Mouse (Mus musculus): ENCODE data around the gene Cyb5r4. TPM values are rescaled to one million over a fixed set of nuclear protein-coding genes. Genes with fewer than 3 reads are reported as not detected.
"Not testable (repeated sequence)": the region's sequence is repeated elsewhere in the genome, so short reads cannot be mapped to it uniquely, and the experiment has no call there.

The Cyb5r4 gene
- polyA plus RNA-seq, 1 experiment from 2014 or later: 102 TPM

DNA sequence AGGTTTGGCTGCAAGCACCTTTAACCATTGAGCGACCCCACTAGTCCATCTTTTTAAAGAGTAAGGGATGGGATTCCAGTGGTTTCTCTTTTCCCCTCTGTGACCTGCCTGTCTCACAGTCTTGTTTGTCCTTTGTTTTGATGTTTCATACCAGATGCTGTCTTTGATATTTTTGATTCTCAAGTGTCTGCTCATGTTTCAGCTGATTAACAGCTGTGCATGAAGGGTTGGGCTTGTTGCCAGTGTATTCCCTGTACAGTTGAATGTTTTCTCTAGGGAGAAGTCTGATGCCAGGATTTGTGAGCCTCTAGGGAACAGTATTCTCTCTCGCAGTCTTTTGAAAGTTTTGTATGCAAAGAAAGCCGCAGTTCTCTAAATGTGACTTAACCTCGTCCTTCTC lies 27.6 kb downstream of the Cyb5r4 start:
- 87% methylated on average over 4 of the region's 4 CpGs for WGBS
- Histone ChIP-seq H3K9me3 (replicated peaks) (no peaks in the 10 kb centered on the region), H3K4me3 (no peak overlapping the region), H3K4me1 (no peaks in the 10 kb centered on the region), H3K27me3 (ENCODE audit: low read depth, poor library complexity, severe bottlenecking) (no peaks in the 10 kb centered on the region), H3K27ac (replicated peaks) (no peak overlapping the region), H3K36me3 (peaks cover 26% of the 10 kb centered on the region)
- no peak for DNase-seq (ENCODE audit: low spot score)

GRCm38 (mm10) chr9:87055547-87056235 lies 33.9 kb downstream of the Cyb5r4 start:
- no peak overlapping the region for H3K27ac ChIP-seq (replicated peaks)
- H3K4me3 ChIP-seq: no peak overlapping the region
- no peaks in the 10 kb centered on the region for H3K27me3 ChIP-seq (ENCODE audit: low read depth, poor library complexity, severe bottlenecking)
- peaks cover 51% of the 10 kb centered on the region for H3K36me3 ChIP-seq
- WGBS: 91% methylated on average over 11 of the region's 11 CpGs
- H3K4me1 ChIP-seq: no peaks in the 10 kb centered on the region
- DNase-seq (ENCODE audit: low spot score): no peak
- no peaks in the 10 kb centered on the region for H3K9me3 ChIP-seq (replicated peaks)

GRCm38 (mm10) chr9:87062337-87062736 lies 40.5 kb downstream of the Cyb5r4 start:
- no peak for DNase-seq (ENCODE audit: low spot score)
- H3K4me3 ChIP-seq: no peak overlapping the region
- WGBS: 82% methylated on average over 5 of the region's 5 CpGs
- no peaks in the 10 kb centered on the region for H3K4me1 ChIP-seq
- no peaks in the 10 kb centered on the region for H3K9me3 ChIP-seq (replicated peaks)
- H3K27ac ChIP-seq (replicated peaks): no peak overlapping the region
- no peaks in the 10 kb centered on the region for H3K27me3 ChIP-seq (ENCODE audit: low read depth, poor library complexity, severe bottlenecking)
- peaks cover 63% of the 10 kb centered on the region for H3K36me3 ChIP-seq

DNA sequence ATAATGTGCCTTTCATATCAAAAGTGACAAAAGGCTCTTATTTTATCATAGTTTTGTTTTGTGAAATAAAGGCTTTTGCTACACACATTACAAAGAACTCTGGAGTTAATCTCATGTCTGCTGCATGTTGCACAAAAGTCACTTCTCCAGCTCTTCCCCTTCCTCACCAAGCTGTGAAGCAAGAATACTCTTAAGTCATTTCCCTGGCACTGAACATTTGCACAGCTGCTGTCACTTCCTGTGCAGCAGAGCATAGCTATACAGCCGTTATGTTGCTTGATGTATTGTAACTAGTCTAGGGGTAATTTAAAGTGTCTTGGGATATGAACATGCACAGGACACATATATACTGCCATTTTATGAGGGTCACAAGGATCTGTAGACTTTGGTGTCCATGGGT lies 46.3 kb downstream of the Cyb5r4 start:
- no peak for DNase-seq (ENCODE audit: low spot score)
- Histone ChIP-seq H3K36me3 (peaks cover 55% of the 10 kb centered on the region), H3K27me3 (ENCODE audit: low read depth, poor library complexity, severe bottlenecking) (no peaks in the 10 kb centered on the region), H3K9me3 (replicated peaks) (peaks cover 14% of the 10 kb centered on the region; the same call in 1 of the 2 replicates), H3K4me3 (no peak overlapping the region), H3K4me1 (no peaks in the 10 kb centered on the region), H3K27ac (replicated peaks) (no peak overlapping the region)
- 98% methylated on average over 1 of the region's 1 CpGs for WGBS

GRCm38 (mm10) chr9:87071566-87071965 lies 49.8 kb downstream of the Cyb5r4 start:
- not testable (repeated sequence) for DNase-seq (ENCODE audit: low spot score); H3K4me1 ChIP-seq; H3K4me3 ChIP-seq; H3K27ac ChIP-seq (replicated peaks); H3K27me3 ChIP-seq (ENCODE audit: low read depth, poor library complexity, severe bottlenecking)
- Histone ChIP-seq H3K36me3 (peaks cover 37% of the 10 kb centered on the region), H3K9me3 (replicated peaks) (peaks cover 14% of the 10 kb centered on the region; the same call in 1 of the 2 replicates)
- 94% methylated on average over 3 of the region's 3 CpGs for WGBS

GRCm38 (mm10) chr9:87077919-87078318 lies 56.1 kb downstream of the Cyb5r4 start:
- Histone ChIP-seq H3K9me3 (replicated peaks) (no peaks in the 10 kb centered on the region), H3K4me3 (no peak overlapping the region), H3K36me3 (no peaks in the 10 kb centered on the region), H3K27me3 (ENCODE audit: low read depth, poor library complexity, severe bottlenecking) (no peaks in the 10 kb centered on the region), H3K27ac (replicated peaks) (no peak overlapping the region), H3K4me1 (peaks cover 11% of the 10 kb centered on the region)
- 28% methylated on average over 2 of the region's 2 CpGs for WGBS
- DNase-seq (ENCODE audit: low spot score): no peak

DNA sequence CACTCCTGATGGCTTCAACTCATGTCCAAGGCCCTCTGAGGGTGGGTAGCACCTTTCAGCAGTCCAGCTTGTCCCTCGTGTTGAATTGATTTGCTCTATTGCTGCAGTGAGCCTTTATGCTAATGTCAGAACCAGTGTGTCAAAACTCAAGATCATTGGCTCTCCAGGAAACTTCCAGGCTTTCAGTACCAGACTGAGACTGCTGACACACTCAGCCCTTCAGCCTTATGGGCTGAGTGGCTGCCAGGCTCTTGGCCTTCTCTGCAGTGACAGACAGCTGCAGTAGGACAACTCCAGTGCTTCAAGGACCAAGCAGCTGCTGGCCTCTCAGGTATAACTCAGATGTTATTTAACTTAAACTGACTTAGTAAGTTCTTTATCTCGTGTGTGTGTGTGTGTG lies 57.7 kb downstream of the Cyb5r4 start:
- no peak overlapping the region for H3K27ac ChIP-seq (replicated peaks)
- H3K9me3 ChIP-seq (replicated peaks): no peaks in the 10 kb centered on the region
- no peaks in the 10 kb centered on the region for H3K27me3 ChIP-seq (ENCODE audit: low read depth, poor library complexity, severe bottlenecking)
- 70% methylated on average over 2 of the region's 2 CpGs for WGBS
- no peak for DNase-seq (ENCODE audit: low spot score)
- no peaks in the 10 kb centered on the region for H3K36me3 ChIP-seq
- no peak overlapping the region for H3K4me3 ChIP-seq
- H3K4me1 ChIP-seq: peaks cover 11% of the 10 kb centered on the region

- Histone ChIP-seq H3K27me3 (ENCODE audit: low read depth, poor library complexity, severe bottlenecking) (no peaks in the 10 kb centered on the region), H3K4me3 (no peak overlapping the region), H3K4me1 (0 out of 2 replicates have a peak, but pooled peaks cover 7% of the 10 kb centered on the region), H3K36me3 (no peaks in the 10 kb centered on the region), H3K27ac (replicated peaks) (no peak overlapping the region), H3K9me3 (replicated peaks) (no peaks in the 10 kb centered on the region)
- WGBS: 88% methylated on average over 4 of the region's 4 CpGs
- DNase-seq (ENCODE audit: low spot score): no peak
These were observed 65.2 kb downstream of the Cyb5r4 start for GRCm38 (mm10) chr9:87086991-87087390.

GRCm38 (mm10) chr9:87097989-87098388 lies 76.2 kb downstream of the Cyb5r4 start:
- Histone ChIP-seq H3K4me1 (no peaks in the 10 kb centered on the region), H3K4me3 (no peak overlapping the region), H3K9me3 (replicated peaks) (no peaks in the 10 kb centered on the region), H3K36me3 (no peaks in the 10 kb centered on the region), H3K27ac (replicated peaks) (no peak overlapping the region), H3K27me3 (ENCODE audit: low read depth, poor library complexity, severe bottlenecking) (no peaks in the 10 kb centered on the region)
- no peak for DNase-seq (ENCODE audit: low spot score)
- WGBS: 57% methylated on average over 2 of the region's 2 CpGs

- WGBS: 86% methylated on average over 5 of the region's 5 CpGs
- Histone ChIP-seq H3K4me3 (no peak overlapping the region), H3K36me3 (no peaks in the 10 kb centered on the region), H3K27me3 (ENCODE audit: low read depth, poor library complexity, severe bottlenecking) (no peaks in the 10 kb centered on the region), H3K27ac (replicated peaks) (no peak overlapping the region), H3K4me1 (peaks cover 13% of the 10 kb centered on the region), H3K9me3 (replicated peaks) (no peaks in the 10 kb centered on the region)
- DNase-seq (ENCODE audit: low spot score): no peak
These were observed 93.2 kb downstream of the Cyb5r4 start for GRCm38 (mm10) chr9:87115019-87115418.

DNA sequence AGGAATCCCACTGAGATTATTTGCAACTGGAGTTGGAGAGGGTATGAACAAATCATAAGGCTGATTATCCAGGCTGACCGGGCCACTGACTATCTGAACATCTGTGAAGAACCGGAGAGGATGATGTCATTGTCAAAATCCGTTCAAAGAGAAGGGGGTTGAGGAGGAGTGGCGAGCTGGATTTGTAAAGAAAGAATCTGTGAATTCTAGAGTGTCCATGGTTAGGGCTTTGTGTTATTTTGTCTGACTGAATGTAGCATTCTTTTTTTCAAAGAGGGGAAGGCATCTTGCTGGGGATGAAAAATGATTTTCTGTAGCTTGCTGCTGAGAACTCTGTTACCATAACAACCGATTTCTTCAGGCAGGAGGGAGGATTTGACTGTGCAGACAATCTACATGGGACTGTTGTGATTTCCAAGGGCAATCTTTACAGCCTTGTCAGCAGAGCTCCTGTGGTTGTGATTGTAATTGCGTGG lies 93.7 kb downstream of the Cyb5r4 start:
- WGBS: 47% methylated on average over 6 of the region's 6 CpGs
- Histone ChIP-seq H3K4me1 (peaks cover 13% of the 10 kb centered on the region), H3K4me3 (no peak overlapping the region), H3K27me3 (ENCODE audit: low read depth, poor library complexity, severe bottlenecking) (no peaks in the 10 kb centered on the region), H3K27ac (replicated peaks) (no peak overlapping the region), H3K36me3 (no peaks in the 10 kb centered on the region), H3K9me3 (replicated peaks) (no peaks in the 10 kb centered on the region)
- no peak for DNase-seq (ENCODE audit: low spot score)

DNA sequence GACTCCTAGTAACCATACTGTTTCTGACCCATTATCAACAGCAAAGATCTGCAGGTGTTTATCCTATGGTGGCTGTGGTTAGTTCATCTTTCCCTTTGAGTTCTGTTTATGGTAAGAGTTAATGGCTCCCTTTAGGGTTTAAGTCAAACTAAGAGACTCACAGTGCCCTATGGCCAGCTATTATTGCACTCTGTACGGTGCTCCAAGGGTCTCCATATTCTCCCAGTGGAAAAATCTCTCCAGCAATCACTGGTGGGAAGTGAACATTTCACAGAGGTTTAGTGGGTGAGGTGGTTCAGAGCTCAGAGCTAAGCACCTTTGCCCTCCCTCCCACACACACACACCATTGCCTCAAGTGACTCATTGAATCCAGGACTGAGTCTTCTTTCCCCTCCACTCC lies 94.2 kb downstream of the Cyb5r4 start:
- DNase-seq (ENCODE audit: low spot score): no peak
- no peak overlapping the region for H3K27ac ChIP-seq (replicated peaks)
- H3K4me3 ChIP-seq: no peak overlapping the region
- WGBS: 96% methylated on average over 1 of the region's 1 CpGs
- H3K36me3 ChIP-seq: no peaks in the 10 kb centered on the region
- H3K27me3 ChIP-seq (ENCODE audit: low read depth, poor library complexity, severe bottlenecking): no peaks in the 10 kb centered on the region
- H3K9me3 ChIP-seq (replicated peaks): no peaks in the 10 kb centered on the region
- H3K4me1 ChIP-seq: peaks cover 13% of the 10 kb centered on the region

- Histone ChIP-seq H3K4me3 (no peak overlapping the region), H3K27ac (replicated peaks) (no peak overlapping the region), H3K4me1 (peaks cover 13% of the 10 kb centered on the region), H3K36me3 (no peaks in the 10 kb centered on the region), H3K9me3 (replicated peaks) (no peaks in the 10 kb centered on the region), H3K27me3 (ENCODE audit: low read depth, poor library complexity, severe bottlenecking) (no peaks in the 10 kb centered on the region)
- 83% methylated on average over 3 of the region's 3 CpGs for WGBS
- no peak for DNase-seq (ENCODE audit: low spot score)
These were observed 97.2 kb downstream of the Cyb5r4 start for GRCm38 (mm10) chr9:87118996-87119395.
